ENCODE assay signal across 17 mouse cellular contexts in the genomic region with DNA sequence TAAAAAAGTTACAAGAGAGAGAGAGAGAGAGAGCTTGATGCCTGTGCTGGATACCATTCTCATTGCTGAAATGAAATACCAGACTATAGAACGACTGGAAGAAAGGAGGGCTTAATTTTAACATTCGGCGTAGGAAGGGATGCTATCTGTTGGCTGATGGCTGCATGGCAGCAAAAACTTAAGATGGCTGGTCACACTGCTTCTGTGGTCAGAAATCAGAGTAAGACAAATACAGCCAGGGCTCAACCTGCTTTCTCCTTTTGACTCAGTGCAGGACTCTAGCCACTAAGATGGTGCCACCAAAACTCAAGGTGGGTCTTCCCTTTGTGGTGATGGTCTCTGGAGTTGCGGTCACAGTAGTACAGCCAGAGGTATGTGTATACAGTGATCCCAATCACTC. TPM values are rescaled to one million over a fixed set of nuclear protein-coding genes. Genes with fewer than 3 reads are reported as not detected.
"Had no signal": no experiment of that assay in that cellular context is flagged by ENCODE, and none has a peak within 500 bp of the region (broad histone marks: within the 10 kb centered on the region; RNA-seq: fewer than 3 reads in every experiment).

No protein-coding gene starts in this region.

- H3K27me3 ChIP-seq: lung, embryonic 15.5 days; midbrain, embryonic 13.5 days; midbrain, embryonic 15.5 days; neural tube, embryonic 12.5 days; stomach, embryonic 15.5 days had no signal

- H3K4me1 ChIP-seq: lung, embryonic 15.5 days; midbrain, embryonic 13.5 days; midbrain, embryonic 15.5 days; neural tube, embryonic 12.5 days; stomach, embryonic 15.5 days had no signal

- ATAC-seq: liver, postnatal 0 days; lung, postnatal 0 days; midbrain, embryonic 13.5 days; midbrain, embryonic 15.5 days had no signal

- H3K9me3 ChIP-seq: lung, embryonic 15.5 days; midbrain, embryonic 13.5 days; midbrain, embryonic 15.5 days; neural tube, embryonic 12.5 days; stomach, embryonic 15.5 days had no signal

- H3K9ac ChIP-seq: liver, postnatal 0 days; lung, embryonic 15.5 days; midbrain, embryonic 13.5 days; midbrain, embryonic 15.5 days; neural tube, embryonic 12.5 days; stomach, embryonic 15.5 days had no signal

- H3K4me2 ChIP-seq: lung, embryonic 15.5 days; midbrain, embryonic 11.5 days; midbrain, embryonic 13.5 days; midbrain, embryonic 15.5 days; neural tube, embryonic 12.5 days; stomach, embryonic 15.5 days had no signal

- DNase-seq: liver, postnatal 0 days; lung, adult 2 months; lung, postnatal 14 days; lung, postnatal 36 days; right cerebral cortex, postnatal 14 days; thymus, adult 2 months; thymus, postnatal 36 days had no signal

- H3K27ac ChIP-seq: lung, embryonic 15.5 days; macrophage; midbrain, embryonic 13.5 days; midbrain, embryonic 15.5 days; neural tube, embryonic 12.5 days; stomach, embryonic 15.5 days; stomach, postnatal 0 days had no signal

- H3K36me3 ChIP-seq: lung, embryonic 15.5 days; midbrain, embryonic 13.5 days; midbrain, embryonic 15.5 days; neural tube, embryonic 12.5 days; stomach, embryonic 15.5 days had no signal

- H3K4me3 ChIP-seq: lung, embryonic 15.5 days; midbrain, embryonic 13.5 days; midbrain, embryonic 15.5 days; neural tube, embryonic 12.5 days; stomach, embryonic 15.5 days had no signal

RNA-seq across cellular contexts. Expression of a gene that starts 56.1 kb away (rescaled TPM):
- polyA plus RNA-seq: macrophage; spleen, adult 2 months had no signal
